Mouse (Mus musculus) megakaryocyte, embryonic 14.5 days (primary cell): ENCODE data around the gene Cdhr4. TPM values are rescaled to one million over a fixed set of nuclear protein-coding genes. Genes with fewer than 3 reads are reported as not detected.

Experiments
- H3K27me3 ChIP-seq: replicated peaks from 2 replicates; pipeline ENCODE3; 2012; ENCODE audit warnings: inconsistent platforms
- H3K36me3 ChIP-seq: replicated peaks from 2 replicates; pipeline ENCODE3; 2012; ENCODE audit warnings: low read length, inconsistent platforms, mixed read lengths
- H3K4me1 ChIP-seq: 2 replicates; pipeline ENCODE4 v1.6.1; 2012; ENCODE audit warnings: inconsistent platforms
- H3K4me3 ChIP-seq: replicated peaks from 2 replicates; pipeline ENCODE3; 2012; ENCODE audit warnings: moderate library complexity, mild to moderate bottlenecking, inconsistent platforms
- H3K9me3 ChIP-seq: 2 replicates; pipeline ENCODE4 v1.6.1; 2012; ENCODE audit warnings: inconsistent platforms
- FLI1 ChIP-seq: IDR thresholded peaks from 2 replicates; pipeline ENCODE4 v1.6.1; 2012; ENCODE audit warnings: low read length, inconsistent platforms, mixed read lengths
- GATA1 ChIP-seq: IDR thresholded peaks from 3 replicates; pipeline ENCODE4 v1.6.1; 2012; ENCODE audit warnings: mixed read lengths, low read length, inconsistent platforms, borderline replicate concordance
- polyA plus RNA-seq: library from polyadenylated mRNA; stranded (reverse); fragments of >175 nt; gene quantifications from 2 replicates; pipeline ENCODE4 v1.2.3, GENCODE M21; 2012; ENCODE audit warnings: low replicate concordance; ENCODE audit not compliant: insufficient read depth

Gene Cdhr4
- polyA plus RNA-seq, 1 experiment, result 23.4 TPM

DNA sequence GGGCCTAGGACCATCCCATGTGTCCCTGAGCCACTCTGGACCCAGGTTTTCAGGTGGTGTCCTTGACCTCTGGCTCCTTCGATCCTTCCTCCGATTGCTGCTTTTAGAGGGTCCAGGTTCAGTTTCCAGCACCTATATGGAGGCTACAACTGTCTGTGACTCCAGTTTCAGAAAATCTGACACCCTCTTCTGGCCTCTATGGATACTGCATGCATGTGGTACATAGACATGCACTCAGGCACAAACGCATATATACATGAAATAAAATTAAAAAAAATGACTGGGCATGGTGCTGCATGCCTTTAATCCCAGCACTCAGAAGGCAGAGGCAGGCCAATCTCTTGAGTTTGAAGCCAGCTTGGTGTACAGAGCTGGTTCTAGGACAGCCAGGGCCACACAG lies 35.6 kb downstream of the Cdhr4 start:
- TF ChIP-seq FLI1 (no peak), GATA1 (no peak)
- H3K4me1 ChIP-seq, result peaks cover 24% of the 10 kb centered on the region
- H3K27me3 ChIP-seq, result no peaks in the 10 kb centered on the region
- peaks cover 88% of the 10 kb centered on the region for H3K36me3 ChIP-seq
- H3K9me3 ChIP-seq, result 0 out of 2 replicates have a peak, but pooled peaks cover 2% of the 10 kb centered on the region
- H3K4me3 ChIP-seq, result no peak overlapping the region

GRCm38 (mm10) chr9:108032126-108032525 lies 39.8 kb downstream of the Cdhr4 start:
- H3K36me3 ChIP-seq, result peaks cover 89% of the 10 kb centered on the region

DNA sequence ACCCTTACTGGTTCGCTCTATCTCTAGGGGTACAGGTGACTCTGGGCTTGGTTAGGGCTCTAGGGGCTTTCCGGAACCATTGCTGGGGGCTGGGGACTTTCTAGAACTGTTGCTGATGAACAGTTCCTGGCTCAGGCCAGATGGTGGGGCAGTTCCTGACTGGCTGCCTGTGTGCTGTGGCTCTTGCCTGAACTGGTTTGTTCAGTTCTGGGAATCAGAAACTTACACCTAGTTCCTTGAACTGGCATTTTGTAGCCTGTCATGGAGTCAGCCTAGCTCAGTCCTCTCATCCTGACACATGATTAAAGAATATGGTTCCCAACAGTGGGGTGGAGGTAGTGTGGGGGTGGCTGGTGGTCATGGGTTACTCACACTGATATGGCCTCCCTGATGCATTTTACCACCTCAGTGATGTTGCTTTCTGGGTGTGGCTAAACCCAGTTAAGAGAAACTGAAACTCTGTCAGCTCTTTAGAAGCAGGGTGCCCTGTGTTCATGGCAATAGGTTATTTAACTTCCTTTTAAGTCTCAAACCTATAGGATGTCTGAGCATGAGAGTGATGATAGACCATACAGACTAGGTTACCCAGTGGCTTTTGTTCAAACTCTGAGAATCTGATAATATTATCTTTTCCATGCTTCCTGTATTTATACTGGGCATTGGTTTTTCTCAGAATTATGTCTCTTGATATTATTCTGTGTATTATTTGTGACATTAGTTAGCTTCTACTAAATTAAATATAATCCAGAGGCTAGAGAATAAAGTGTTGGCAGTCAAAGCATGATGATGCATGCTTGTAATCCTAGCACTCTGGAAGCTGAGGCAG lies 43.2 kb downstream of the Cdhr4 start:
- Histone ChIP-seq H3K27me3 (no peaks in the 10 kb centered on the region), H3K36me3 (peaks cover 90% of the 10 kb centered on the region), H3K4me1 (peaks cover 40% of the 10 kb centered on the region), H3K4me3 (peak overlapping the region; percentile 65), H3K9me3 (no peaks in the 10 kb centered on the region)
- TF ChIP-seq GATA1 (no peak), FLI1 (no peak)

More at GRCm38 (mm10) chr9:108032126-108032525, 39.8 kb downstream of the Cdhr4 start:
- 0 out of 2 replicates have a peak, but pooled peaks cover 2% of the 10 kb centered on the region for H3K9me3 ChIP-seq
- no peak overlapping the region for H3K4me3 ChIP-seq
- TF ChIP-seq FLI1 (no peak), GATA1 (no peak)
- H3K27me3 ChIP-seq, result no peaks in the 10 kb centered on the region
- peaks cover 43% of the 10 kb centered on the region for H3K4me1 ChIP-seq

- Histone ChIP-seq H3K27me3 (no peaks in the 10 kb centered on the region), H3K9me3 (no peaks in the 10 kb centered on the region), H3K4me3 (peak overlapping the region; percentile 64), H3K36me3 (peaks cover 78% of the 10 kb centered on the region), H3K4me1 (peaks cover 74% of the 10 kb centered on the region)
- TF ChIP-seq FLI1, result no peak
Observed at GRCm38 (mm10) chr9:108044751-108045492, 52.6 kb downstream of the Cdhr4 start.

DNA sequence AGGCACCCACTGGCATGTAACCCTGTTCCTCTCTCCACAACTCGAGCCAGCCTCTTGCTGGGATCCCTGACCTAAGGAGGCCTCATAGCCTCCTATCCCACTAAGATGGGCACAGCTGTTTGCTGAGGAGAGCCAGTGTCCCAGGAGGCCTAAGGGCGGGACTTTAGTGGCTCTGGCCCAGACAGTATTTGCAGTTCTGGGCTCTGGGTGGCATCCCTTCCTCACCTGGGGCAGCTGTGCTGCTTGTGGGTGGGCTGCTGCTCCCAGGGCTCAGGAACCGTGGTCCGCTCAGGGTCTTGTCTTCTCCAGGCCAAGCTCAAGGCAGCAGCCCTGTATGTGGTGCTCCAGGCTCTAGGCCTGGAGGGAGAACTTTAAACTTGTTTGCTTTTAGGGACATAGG lies 54.3 kb downstream of the Cdhr4 start:
- no peak for TF ChIP-seq FLI1
- TF ChIP-seq GATA1, result no peak
- Histone ChIP-seq H3K4me1 (peaks cover 82% of the 10 kb centered on the region), H3K36me3 (peaks cover 80% of the 10 kb centered on the region), H3K4me3 (peak overlapping the region; percentile 33), H3K9me3 (no peaks in the 10 kb centered on the region), H3K27me3 (no peaks in the 10 kb centered on the region)

DNA sequence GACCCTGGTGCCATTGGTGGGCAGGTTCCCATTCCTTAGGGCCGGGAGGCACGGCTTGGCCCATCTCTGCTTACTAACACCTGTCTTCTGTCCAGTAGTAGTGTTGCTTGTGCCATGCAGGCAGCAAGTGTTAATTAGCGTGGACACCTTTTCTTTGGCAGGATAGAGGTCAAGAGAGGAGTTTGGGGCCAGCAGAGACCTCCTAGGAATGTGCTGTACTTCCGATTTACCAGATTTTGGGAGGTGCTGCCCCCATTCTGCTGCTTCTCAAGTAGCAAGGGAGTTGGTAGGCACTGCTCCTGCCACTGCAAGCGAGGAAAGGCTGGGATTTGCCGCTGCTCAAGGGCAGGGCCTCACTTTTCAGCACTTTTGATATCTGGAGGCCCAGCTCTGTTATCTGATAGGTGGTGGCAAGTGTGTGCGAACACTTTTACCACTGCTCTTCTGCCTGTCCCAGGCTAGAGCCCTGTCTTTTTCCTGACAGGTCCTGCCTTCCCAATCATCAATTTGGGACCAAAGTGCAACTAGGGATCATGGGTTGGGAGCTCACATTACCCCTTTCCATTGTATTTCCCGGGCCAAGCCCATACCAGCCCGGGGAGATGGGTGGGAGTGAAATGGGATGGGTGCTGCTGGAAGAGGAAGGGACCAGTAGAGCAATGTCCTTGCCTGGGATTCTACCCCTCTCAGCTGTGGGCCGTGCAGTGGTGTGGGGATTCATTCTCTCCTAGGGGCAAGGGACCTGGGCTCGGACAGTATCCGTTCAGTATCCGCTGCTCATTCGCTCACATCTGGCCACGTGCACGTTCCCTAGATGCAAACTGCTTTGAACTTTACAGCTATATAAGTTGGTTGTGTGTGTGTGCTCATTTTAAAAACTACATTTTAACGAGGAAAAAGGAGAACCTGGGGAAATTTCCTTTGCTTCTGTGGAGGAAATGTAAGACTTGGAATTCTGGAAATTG lies 55.6 kb downstream of the Cdhr4 start:
- Histone ChIP-seq H3K27me3 (no peaks in the 10 kb centered on the region), H3K9me3 (no peaks in the 10 kb centered on the region), H3K4me3 (peak overlapping the region; percentile 99), H3K36me3 (peaks cover 79% of the 10 kb centered on the region), H3K4me1 (peaks cover 83% of the 10 kb centered on the region)
- TF ChIP-seq GATA1, result no peak
- no peak for TF ChIP-seq FLI1

DNA sequence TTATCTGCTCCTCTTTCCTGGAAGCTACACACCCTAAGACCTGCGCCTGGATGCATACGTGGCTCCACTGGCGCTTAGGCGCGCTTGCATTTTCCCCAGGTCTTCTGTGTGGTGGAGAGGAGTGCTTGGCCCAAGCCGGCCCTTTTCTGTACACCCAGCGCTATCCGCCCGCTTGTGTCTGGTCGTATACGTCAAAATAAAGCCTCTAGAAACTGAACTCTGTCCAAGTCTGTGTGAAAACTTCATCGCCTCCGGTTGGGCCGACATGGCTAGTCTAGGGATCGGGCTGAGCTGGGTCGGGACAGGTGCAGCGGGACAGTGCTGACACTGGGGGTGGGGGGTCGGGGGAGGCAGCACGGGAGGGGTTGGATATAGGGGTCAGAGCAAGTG lies 56.3 kb downstream of the Cdhr4 start:
- Histone ChIP-seq H3K4me1 (peaks cover 87% of the 10 kb centered on the region), H3K27me3 (no peaks in the 10 kb centered on the region), H3K9me3 (no peaks in the 10 kb centered on the region), H3K4me3 (peak overlapping the region; percentile 99), H3K36me3 (peaks cover 78% of the 10 kb centered on the region)
- no peak for TF ChIP-seq FLI1
- no peak for TF ChIP-seq GATA1

- TF ChIP-seq FLI1 (no peak), GATA1 (no peak)
- H3K9me3 ChIP-seq, result no peaks in the 10 kb centered on the region
- H3K27me3 ChIP-seq, result no peaks in the 10 kb centered on the region
- peaks cover 91% of the 10 kb centered on the region for H3K4me1 ChIP-seq
- peaks cover 80% of the 10 kb centered on the region for H3K36me3 ChIP-seq
- peak within 1 kb of the TSS; percentile 99 for H3K4me3 ChIP-seq
Observed at GRCm38 (mm10) chr9:108049016-108049455, 56.7 kb downstream of the Cdhr4 start, which contains the start of gene Gmppb. TSS of gene Gmppb (plus strand) at chr9:108049242.

Other genes with a start within 250 kb of the Cdhr4 start
- 3.9 and 7.6 TPM in 2 replicates for gene Rbm5, start 221.5 kb upstream of the Cdhr4 start, polyA plus RNA-seq
- gene Rbm6, start 119.3 kb upstream of the Cdhr4 start, polyA plus RNA-seq, result 12.7 and 14.7 TPM in 2 replicates
- 19.6 and 23.6 TPM in 2 replicates for gene Mon1a, start 104.3 kb upstream of the Cdhr4 start, polyA plus RNA-seq
- gene Mst1r, start 85.6 kb upstream of the Cdhr4 start, polyA plus RNA-seq, result 0.23 TPM in 1 of 2 replicates, not detected in the other
- gene Actl11, start 64.0 kb upstream of the Cdhr4 start, polyA plus RNA-seq, result not detected in 2 replicates
- gene Camkv, start 56.8 kb upstream of the Cdhr4 start, polyA plus RNA-seq, result not detected in 2 replicates
- 1.0 and 1.2 TPM in 2 replicates for gene Traip, start 42.4 kb upstream of the Cdhr4 start, polyA plus RNA-seq
- 78.9 and 91.5 TPM in 2 replicates for gene Uba7, start 17.0 kb upstream of the Cdhr4 start, polyA plus RNA-seq
- 2.7 TPM in 1 of 2 replicates, not detected in the other for gene Gm20661, start 9.4 kb upstream of the Cdhr4 start, polyA plus RNA-seq
- 270 and 880 TPM in 2 replicates for gene Inka1, start 6.6 kb upstream of the Cdhr4 start, polyA plus RNA-seq
- 3.2 and 5.8 TPM in 2 replicates for gene Gm20662, start 3.9 kb downstream of the Cdhr4 start, polyA plus RNA-seq
- 26.3 and 26.7 TPM in 2 replicates for gene Ip6k1, start 10.0 kb downstream of the Cdhr4 start, polyA plus RNA-seq
- gene Gmppb, start 56.7 kb downstream of the Cdhr4 start, polyA plus RNA-seq, result 2.6 and 30.7 TPM in 2 replicates
- gene Amigo3, start 60.7 kb downstream of the Cdhr4 start, polyA plus RNA-seq, result 0.65 and 1.0 TPM in 2 replicates
- gene Mst1, start 87.9 kb downstream of the Cdhr4 start, polyA plus RNA-seq, result 0.17 TPM in 1 of 2 replicates, not detected in the other
- 51.9 and 73.7 TPM in 2 replicates for gene Rnf123, start 90.8 kb downstream of the Cdhr4 start, polyA plus RNA-seq
- gene Apeh, start 102.1 kb downstream of the Cdhr4 start, polyA plus RNA-seq, result 13.0 and 26.5 TPM in 2 replicates
- gene Bsn, start 197.9 kb downstream of the Cdhr4 start, polyA plus RNA-seq, result 0.26 and 0.83 TPM in 2 replicates